Mouse (Mus musculus): ENCODE measurements around the gene Atp7b.

Atp7b gene

DNA sequence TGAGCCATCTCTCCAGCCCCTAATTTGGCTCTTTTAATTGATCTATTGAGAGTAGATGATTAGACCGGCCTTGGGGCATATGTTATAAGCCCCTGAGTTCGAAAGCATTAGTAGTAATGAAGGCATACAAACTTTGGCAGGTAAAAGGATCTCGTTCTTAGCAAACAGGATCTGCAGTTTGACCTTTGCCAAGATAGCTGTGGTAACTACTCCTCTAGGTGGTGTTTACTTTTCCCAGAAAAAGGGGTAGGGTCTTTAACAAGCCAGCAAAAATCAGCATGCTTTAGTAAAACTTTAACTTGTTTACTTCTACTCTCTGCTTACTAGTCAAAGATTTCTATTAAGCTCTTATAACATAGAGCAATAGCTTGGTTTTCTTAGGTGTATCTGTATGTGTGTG, 17.6 kb downstream of the Atp7b start:
- no peak for DNase-seq (ENCODE audit: low read depth, low spot score)

DNA sequence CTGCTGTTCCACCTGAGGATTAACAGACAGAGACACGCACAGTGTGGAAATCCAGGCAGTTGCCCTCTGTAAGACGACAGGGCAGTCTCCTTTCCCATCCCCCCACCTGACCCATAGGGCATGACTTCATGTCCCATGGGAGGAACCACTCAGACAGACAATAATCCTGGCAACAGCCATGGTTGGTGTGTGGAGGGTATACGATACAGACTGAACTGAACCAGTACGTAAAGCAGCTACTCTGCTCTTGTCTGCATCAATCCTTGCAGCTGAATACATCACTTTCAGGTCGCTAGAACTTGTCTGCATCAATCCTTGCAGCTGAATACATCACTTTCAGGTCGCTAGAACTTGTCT, 20.0 kb downstream of the Atp7b start:
- no peaks in the 10 kb centered on the region for H3K36me3 ChIP-seq (ENCODE audit: control insufficient read depth, insufficient read depth, low read length, poor library complexity, severe bottlenecking)
- no peaks in the 10 kb centered on the region for H3K27me3 ChIP-seq (ENCODE audit: control insufficient read depth, insufficient read depth, low read length, poor library complexity, severe bottlenecking)
- no peak for DNase-seq (ENCODE audit: low read depth, low spot score)

More for the DNA sequence above, 17.6 kb downstream of the Atp7b start:
- Histone ChIP-seq H3K36me3 (ENCODE audit: control insufficient read depth, insufficient read depth, low read length, poor library complexity, severe bottlenecking) (no peaks in the 10 kb centered on the region), H3K27me3 (ENCODE audit: control insufficient read depth, insufficient read depth, low read length, poor library complexity, severe bottlenecking) (no peaks in the 10 kb centered on the region)

DNA sequence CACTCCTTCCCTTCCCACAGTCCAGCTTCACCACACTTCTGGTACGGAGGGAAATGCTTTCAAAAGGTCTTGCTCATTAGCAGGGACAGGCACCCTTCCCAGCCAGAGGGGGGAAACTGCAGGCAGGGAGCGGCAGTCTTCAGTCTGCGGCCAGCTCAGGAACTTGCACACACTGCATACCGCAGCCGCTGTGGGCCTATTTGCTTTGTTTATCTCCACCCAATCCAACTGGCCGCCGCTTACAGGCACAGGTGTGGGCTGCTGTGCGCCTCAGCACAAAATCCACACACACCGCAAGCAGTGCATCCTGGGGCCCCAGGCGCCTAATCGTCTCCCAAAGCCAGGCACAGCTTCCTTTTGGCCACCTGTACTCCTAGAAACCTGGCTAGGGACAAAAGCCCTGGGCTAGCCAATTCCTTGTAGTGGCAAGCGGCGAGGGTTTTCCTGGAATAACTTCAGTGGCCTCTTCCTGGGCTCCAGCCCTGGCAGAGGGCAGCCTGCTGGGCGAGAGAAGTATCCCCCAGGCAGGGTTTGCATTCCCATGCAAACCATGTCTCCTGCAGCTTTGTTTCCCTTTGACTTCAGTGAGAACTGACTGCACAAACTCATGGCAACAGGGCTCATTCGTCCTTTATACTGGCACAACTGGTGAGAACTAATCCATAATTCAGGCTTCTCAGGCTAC, 20.5 kb downstream of the Atp7b start:
- Histone ChIP-seq H3K36me3 (ENCODE audit: control insufficient read depth, insufficient read depth, low read length, poor library complexity, severe bottlenecking) (no peaks in the 10 kb centered on the region), H3K27me3 (ENCODE audit: control insufficient read depth, insufficient read depth, low read length, poor library complexity, severe bottlenecking) (no peaks in the 10 kb centered on the region)
- no peak for DNase-seq (ENCODE audit: low read depth, low spot score)

DNA sequence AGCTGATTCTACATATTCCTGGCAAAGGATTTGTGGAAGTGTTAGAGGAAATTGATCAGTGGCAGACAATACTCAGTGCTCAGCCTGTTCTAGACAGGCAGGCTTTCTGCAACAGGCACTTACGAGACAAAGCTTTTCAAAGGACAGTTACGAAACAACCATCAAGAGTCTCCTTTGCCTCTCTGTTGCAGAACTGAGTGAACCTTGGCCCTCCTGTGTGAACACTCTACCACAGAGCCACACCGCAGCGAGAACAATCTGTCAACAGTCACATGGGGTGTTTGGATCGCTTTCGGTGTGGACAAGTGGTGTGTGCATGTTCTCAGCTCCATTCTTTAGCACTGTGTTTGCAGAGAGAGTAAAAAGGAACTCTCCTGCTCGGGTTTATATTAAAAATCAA, 23.1 kb downstream of the Atp7b start:
- H3K36me3 ChIP-seq (ENCODE audit: control insufficient read depth, insufficient read depth, low read length, poor library complexity, severe bottlenecking) = no peaks in the 10 kb centered on the region
- no peaks in the 10 kb centered on the region for H3K27me3 ChIP-seq (ENCODE audit: control insufficient read depth, insufficient read depth, low read length, poor library complexity, severe bottlenecking)
- DNase-seq (ENCODE audit: low read depth, low spot score) = no peak

DNA sequence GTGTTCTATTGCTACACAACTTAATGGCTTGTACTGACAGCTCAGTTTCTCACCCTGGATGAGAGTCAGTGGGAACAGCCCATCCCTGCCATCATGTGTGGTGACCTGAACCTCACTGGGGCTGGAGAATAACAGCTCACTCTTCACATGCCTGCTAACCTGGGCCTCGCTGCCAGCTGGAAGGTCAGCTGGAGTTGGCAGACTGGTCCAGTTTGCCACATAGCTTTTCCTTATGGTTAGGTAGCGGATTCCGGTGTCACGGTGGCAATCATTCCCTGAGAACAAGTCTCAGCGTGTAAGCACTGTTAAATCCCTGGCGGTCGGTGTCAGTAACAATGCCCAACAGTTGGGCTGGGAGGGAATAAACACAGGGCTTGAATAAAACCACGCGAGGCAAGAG, 24.0 kb downstream of the Atp7b start:
- DNase-seq (ENCODE audit: low read depth, low spot score) = no peak
- no peaks in the 10 kb centered on the region for H3K27me3 ChIP-seq (ENCODE audit: control insufficient read depth, insufficient read depth, low read length, poor library complexity, severe bottlenecking)
- H3K36me3 ChIP-seq (ENCODE audit: control insufficient read depth, insufficient read depth, low read length, poor library complexity, severe bottlenecking) = no peaks in the 10 kb centered on the region

DNA sequence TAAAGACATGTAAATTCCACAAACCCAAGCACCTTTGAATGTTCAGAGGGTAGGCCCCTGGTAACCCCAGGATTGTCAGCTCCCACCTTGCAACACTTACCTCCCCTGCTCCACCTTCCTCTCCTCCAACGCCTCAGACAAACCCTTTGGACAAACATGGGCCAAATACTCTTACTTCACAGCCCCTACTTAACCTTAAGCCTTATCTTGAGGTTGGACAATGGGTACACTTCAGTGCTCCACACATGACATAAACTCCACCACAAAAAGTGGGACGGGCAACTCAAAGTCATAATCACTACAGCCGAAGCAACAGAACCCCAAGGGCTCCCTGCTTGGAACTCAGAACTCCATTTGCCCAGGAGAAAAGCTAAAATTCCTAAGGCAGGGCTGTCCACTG, 29.1 kb downstream of the Atp7b start:
- DNase-seq (ENCODE audit: low read depth, low spot score) = no peak
- no peaks in the 10 kb centered on the region for H3K27me3 ChIP-seq (ENCODE audit: control insufficient read depth, insufficient read depth, low read length, poor library complexity, severe bottlenecking)
- H3K36me3 ChIP-seq (ENCODE audit: control insufficient read depth, insufficient read depth, low read length, poor library complexity, severe bottlenecking) = no peaks in the 10 kb centered on the region

DNA sequence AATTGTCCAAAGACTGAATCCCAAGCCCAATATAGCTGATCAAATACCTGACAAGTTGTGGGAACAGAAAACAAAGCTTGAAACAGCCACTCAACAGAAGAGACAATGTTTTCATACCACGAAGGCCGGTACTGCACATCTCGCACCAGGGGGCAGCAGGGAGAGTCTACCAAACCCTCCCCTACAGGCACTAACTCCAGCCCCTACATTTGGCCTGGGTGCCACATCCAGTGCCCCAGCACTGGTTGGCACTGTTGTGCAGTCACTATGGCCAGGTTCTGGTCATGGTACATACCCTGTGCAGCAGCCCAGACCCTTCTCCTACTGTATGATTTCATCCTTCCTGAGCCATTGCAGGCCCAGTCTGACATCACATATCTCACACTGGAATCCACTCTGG, 31.1 kb downstream of the Atp7b start:
- Histone ChIP-seq H3K36me3 (ENCODE audit: control insufficient read depth, insufficient read depth, low read length, poor library complexity, severe bottlenecking) (no peaks in the 10 kb centered on the region), H3K27me3 (ENCODE audit: control insufficient read depth, insufficient read depth, low read length, poor library complexity, severe bottlenecking) (no peaks in the 10 kb centered on the region)
- DNase-seq (ENCODE audit: low read depth, low spot score) = no peak

DNA sequence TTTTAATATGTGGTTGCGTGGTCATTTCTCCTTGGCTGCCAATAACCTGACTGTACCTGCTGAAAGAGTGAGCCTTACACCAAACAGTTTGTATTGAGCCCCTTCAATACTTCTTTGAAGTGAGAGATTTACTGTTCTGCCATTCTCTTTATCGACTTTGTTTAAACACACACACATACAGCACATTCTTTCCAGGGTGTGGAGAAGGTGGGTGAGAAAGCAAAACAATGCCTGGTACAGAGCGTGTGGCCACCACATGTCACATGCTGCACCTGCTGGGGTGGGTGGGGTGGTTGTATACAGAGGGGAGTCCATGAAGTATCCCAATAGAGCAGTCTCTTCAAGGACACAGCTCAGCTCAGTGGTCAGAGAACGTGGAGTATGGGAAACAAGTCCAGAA, 34.9 kb downstream of the Atp7b start:
- DNase-seq (ENCODE audit: low read depth, low spot score) = no peak
- no peaks in the 10 kb centered on the region for H3K27me3 ChIP-seq (ENCODE audit: control insufficient read depth, insufficient read depth, low read length, poor library complexity, severe bottlenecking)
- no peaks in the 10 kb centered on the region for H3K36me3 ChIP-seq (ENCODE audit: control insufficient read depth, insufficient read depth, low read length, poor library complexity, severe bottlenecking)

DNA sequence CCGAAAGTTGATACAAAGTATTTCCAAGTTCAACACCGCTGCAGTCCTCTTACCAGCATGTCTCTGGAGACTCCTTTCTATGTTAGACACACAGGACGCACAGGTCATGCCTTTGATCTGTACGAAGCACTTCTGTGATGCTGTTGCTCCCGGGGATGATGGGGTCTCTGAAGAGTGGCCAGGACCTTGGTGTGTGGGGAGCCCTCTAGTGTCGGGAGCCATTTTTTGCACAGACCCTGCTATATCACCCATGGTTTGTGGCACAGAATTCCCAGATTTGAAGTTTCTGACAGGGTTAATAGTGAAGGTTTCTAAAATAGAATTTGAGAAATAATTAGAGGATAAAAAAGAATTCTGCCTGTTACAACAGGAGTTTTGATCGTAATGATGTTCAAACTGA, 37.9 kb downstream of the Atp7b start:
- H3K36me3 ChIP-seq (ENCODE audit: control insufficient read depth, insufficient read depth, low read length, poor library complexity, severe bottlenecking) = no peaks in the 10 kb centered on the region
- DNase-seq (ENCODE audit: low read depth, low spot score) = no peak

DNA sequence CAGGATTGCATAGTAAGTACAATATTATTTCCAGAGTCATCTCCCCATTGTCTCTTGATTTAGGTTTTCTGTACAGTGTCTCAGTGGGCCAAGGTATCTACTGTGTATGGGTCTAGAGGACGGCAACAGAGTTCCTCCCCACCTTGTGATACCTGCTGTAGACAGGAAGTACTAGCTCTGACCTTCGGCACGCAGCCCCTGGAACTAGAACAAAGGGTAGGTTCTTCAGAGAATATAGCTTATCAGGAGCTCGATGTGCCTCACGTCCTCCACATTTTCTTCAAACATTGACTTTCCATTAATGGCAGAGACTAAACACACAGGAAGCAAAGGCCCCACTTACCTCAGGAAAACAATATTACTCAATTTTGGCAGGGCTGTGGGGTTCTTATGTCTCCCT, 40.6 kb downstream of the Atp7b start:
- no peak for DNase-seq (ENCODE audit: low read depth, low spot score)
- Histone ChIP-seq H3K27me3 (ENCODE audit: control insufficient read depth, insufficient read depth, low read length, poor library complexity, severe bottlenecking) (no peaks in the 10 kb centered on the region), H3K36me3 (ENCODE audit: control insufficient read depth, insufficient read depth, low read length, poor library complexity, severe bottlenecking) (no peaks in the 10 kb centered on the region)

More for the DNA sequence above, 37.9 kb downstream of the Atp7b start:
- no peaks in the 10 kb centered on the region for H3K27me3 ChIP-seq (ENCODE audit: control insufficient read depth, insufficient read depth, low read length, poor library complexity, severe bottlenecking)

DNA sequence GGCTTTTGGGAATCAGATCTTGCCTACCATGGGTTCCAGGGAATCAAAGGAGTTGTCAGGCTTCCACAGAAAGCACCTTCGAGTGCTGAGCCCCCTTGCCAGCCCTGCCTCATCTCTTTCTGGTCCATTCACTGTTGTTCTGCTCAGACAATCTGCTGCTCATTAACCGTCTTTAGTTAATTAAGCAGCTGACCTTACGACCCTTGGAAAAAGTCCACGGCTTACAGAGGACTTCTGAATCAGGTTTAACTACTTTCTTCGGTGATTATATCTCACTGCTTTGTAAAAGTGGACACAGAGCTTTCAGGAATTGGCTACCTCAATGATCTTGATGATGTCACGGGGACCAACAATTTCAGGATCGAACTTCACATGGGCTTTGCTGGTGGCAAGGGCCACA, 42.4 kb downstream of the Atp7b start:
- no peak for DNase-seq (ENCODE audit: low read depth, low spot score)

DNA sequence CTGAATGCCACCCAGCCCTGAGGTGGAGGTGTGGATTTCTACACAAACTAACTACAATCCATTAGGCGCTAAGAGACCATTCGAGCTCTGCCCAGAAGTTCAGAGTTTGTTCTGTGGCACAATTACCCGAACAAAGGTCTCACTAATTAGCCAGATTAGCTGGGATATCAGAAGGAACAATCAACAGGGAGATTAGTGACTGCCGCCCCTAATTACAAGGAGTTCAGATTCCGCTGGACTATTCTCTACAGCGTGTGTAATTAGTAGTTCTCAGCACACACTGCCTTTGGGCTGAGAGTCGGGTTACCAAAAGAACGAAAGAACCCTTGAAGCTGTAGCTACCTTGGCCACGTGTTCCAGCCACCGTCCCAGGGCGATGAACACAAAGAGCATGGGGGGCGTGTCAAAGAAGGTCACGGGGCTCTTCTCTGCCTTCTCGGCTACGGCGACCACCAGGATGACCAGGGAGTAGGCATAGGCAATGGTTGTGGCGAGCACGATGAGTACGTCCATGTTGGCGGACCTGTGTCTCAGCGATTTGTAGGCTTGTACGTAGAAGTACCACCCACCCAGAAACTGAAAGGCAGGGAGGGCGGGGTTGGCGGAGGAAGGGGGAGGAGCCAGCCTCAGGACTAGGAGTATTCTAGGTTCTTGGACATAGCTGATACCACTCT, 46.9 kb downstream of the Atp7b start:
- H3K27me3 ChIP-seq (ENCODE audit: control insufficient read depth, insufficient read depth, low read length, poor library complexity, severe bottlenecking) = no peaks in the 10 kb centered on the region
- DNase-seq (ENCODE audit: low read depth, low spot score) = peak; percentile 20
- H3K36me3 ChIP-seq (ENCODE audit: control insufficient read depth, insufficient read depth, low read length, poor library complexity, severe bottlenecking) = no peaks in the 10 kb centered on the region

More for the DNA sequence above, 42.4 kb downstream of the Atp7b start:
- H3K36me3 ChIP-seq (ENCODE audit: control insufficient read depth, insufficient read depth, low read length, poor library complexity, severe bottlenecking) = no peaks in the 10 kb centered on the region
- H3K27me3 ChIP-seq (ENCODE audit: control insufficient read depth, insufficient read depth, low read length, poor library complexity, severe bottlenecking) = no peaks in the 10 kb centered on the region

DNA sequence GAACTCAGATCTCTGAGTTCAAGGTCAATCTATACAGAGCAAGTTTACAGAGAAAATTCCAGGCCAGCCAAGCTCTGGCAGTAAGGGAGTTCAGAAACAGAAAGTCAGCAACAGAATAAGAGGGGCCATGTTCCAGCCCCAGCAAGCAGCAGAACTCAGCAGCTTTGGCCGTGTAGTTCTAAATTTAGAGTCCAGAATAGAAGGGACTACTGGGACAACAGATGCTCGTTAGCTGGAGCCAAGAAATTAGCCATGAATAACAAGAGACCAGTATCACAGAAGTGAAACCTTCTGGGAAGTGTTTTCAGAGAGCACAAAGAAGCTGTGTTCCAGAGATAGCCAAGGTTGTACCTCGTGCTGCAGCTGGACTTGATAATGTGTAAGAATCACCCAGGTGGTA, 50.7 kb downstream of the Atp7b start:
- Histone ChIP-seq H3K27me3 (ENCODE audit: control insufficient read depth, insufficient read depth, low read length, poor library complexity, severe bottlenecking) (no peaks in the 10 kb centered on the region), H3K36me3 (ENCODE audit: control insufficient read depth, insufficient read depth, low read length, poor library complexity, severe bottlenecking) (no peaks in the 10 kb centered on the region)
- DNase-seq (ENCODE audit: low read depth, low spot score) = no peak

DNA sequence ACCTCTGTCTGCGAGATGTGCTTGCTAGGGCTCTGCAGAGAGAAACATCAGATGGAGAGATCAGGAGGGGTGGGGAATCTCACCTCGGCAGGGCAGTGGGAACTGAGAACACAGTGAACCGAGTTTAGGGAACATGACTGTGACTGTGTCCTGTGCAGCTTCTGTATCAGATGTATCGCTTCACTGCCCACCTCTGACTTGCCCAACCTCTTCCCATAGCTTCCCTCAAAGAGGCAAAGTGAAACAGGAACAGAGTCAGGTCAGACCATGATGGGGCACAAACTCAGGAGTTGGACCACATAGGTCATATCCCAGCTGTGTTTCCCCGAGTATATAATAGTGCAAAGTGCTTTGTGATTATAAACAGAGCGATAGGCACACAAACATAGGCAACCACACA, 53.7 kb downstream of the Atp7b start:
- no peak for DNase-seq (ENCODE audit: low read depth, low spot score)
- no peaks in the 10 kb centered on the region for H3K27me3 ChIP-seq (ENCODE audit: control insufficient read depth, insufficient read depth, low read length, poor library complexity, severe bottlenecking)
- no peaks in the 10 kb centered on the region for H3K36me3 ChIP-seq (ENCODE audit: control insufficient read depth, insufficient read depth, low read length, poor library complexity, severe bottlenecking)

DNA sequence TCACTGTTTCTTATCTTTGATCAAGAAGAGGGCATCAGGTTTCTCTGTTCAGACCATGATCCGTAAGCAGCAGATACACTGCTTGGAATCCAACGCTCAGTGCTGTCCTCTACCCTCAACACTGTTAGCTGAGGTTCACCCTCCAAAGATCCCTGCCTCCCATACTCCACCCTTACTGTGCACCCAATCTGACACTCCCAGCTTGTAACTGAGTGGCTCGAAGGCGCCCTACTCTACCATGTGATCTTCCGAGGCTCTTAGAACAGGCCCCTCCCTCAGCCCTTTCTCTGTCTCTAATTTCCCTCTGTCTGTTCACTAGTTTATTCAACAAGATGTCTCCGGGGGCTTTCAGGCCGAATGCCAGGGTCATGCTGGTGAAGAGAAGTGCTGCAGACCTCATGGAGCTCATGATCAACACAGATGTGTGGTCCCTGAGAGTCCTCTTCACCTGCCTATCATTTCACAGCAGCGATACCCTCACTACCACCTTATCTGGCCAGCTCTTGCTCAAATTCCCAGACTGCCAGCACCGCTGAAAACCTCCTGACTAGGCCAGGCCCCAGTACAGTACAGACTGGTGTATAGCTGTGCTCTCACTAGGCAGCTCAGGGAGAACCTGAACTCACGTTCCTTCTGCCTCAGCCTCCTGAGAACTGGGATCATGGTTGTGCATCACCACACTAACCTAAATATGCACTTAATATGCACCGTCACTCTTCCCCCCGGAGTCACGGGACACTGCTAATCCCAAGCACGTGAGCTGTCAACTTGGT, 55.2 kb downstream of the Atp7b start:
- no peaks in the 10 kb centered on the region for H3K36me3 ChIP-seq (ENCODE audit: control insufficient read depth, insufficient read depth, low read length, poor library complexity, severe bottlenecking)
- no peak for DNase-seq (ENCODE audit: low read depth, low spot score)
- H3K27me3 ChIP-seq (ENCODE audit: control insufficient read depth, insufficient read depth, low read length, poor library complexity, severe bottlenecking) = no peaks in the 10 kb centered on the region
